Mouse (Mus musculus) MEL (cell line): Measurements from ENCODE around the gene 4931406P16Rik.

Source experiments
- BHLHE40 ChIP-seq: IDR thresholded peaks from 2 replicates; pipeline ENCODE4 v1.6.1; 2012; ENCODE audit warnings: low read depth, mild to moderate bottlenecking, inconsistent platforms, low read length, improper control_type of control experiment, borderline replicate concordance
- CTCF ChIP-seq, 3 experiments: IDR thresholded peaks in 2 of 3; conservative IDR thresholded peaks in 1 of 3; 2 replicates each; pipeline ENCODE4 v1.5.1; 2011 to 2012; ENCODE audit warnings: low read length in 3 of 3, low read depth in 2 of 3, mild to moderate bottlenecking in 2 of 3, improper control_type of control experiment in 1 of 3, inconsistent platforms in 1 of 3, mixed read lengths in 1 of 3, moderate library complexity in 1 of 3; ENCODE audit not compliant: control insufficient read depth in 1 of 3, insufficient read depth in 1 of 3, poor library complexity in 1 of 3, severe bottlenecking in 1 of 3
- GABPA ChIP-seq: IDR thresholded peaks from 2 replicates; pipeline ENCODE4 v1.6.1; 2012; ENCODE audit warnings: low read depth, mild to moderate bottlenecking, inconsistent platforms, low read length, improper control_type of control experiment, moderate library complexity
- GATA1 ChIP-seq: IDR thresholded peaks from 2 replicates; pipeline ENCODE4 v1.6.1; 2011; ENCODE audit warnings: low read depth, low read length, improper control_type of control experiment
- MAX ChIP-seq: IDR thresholded peaks from 2 replicates; pipeline ENCODE4 v1.6.1; 2011; ENCODE audit warnings: low read length, improper control_type of control experiment
- MXI1 ChIP-seq: IDR thresholded peaks from 2 replicates; pipeline ENCODE4 v1.6.1; 2011; ENCODE audit warnings: mild to moderate bottlenecking, low read depth, low read length, improper control_type of control experiment
- NRF1 ChIP-seq: IDR thresholded peaks from 2 replicates; pipeline ENCODE4 v1.6.1; 2014; ENCODE audit warnings: low read depth, mild to moderate bottlenecking, inconsistent platforms, low read length, improper control_type of control experiment, moderate library complexity; ENCODE audit not compliant: poor library complexity, insufficient read depth, severe bottlenecking
- POLR2A ChIP-seq, 2 experiments: IDR thresholded peaks; 2 replicates each; pipeline ENCODE4 v1.6.1; 2011 to 2012; ENCODE audit warnings: low read length in 2 of 2, mild to moderate bottlenecking in 2 of 2, control low read depth in 1 of 2, improper control_type of control experiment in 1 of 2, low read depth in 1 of 2, moderate library complexity in 1 of 2; ENCODE audit not compliant: control insufficient read depth in 1 of 2, insufficient read depth in 1 of 2, poor library complexity in 1 of 2
- POLR2AphosphoS5 ChIP-seq: IDR thresholded peaks from 2 replicates; pipeline ENCODE4 v1.6.1; 2012; ENCODE audit warnings: low read depth, borderline replicate concordance, mild to moderate bottlenecking, inconsistent platforms, low read length, moderate library complexity, mixed read lengths
- UBTF ChIP-seq: IDR thresholded peaks from 2 replicates; pipeline ENCODE4 v1.6.1; 2012; ENCODE audit warnings: low read depth, mild to moderate bottlenecking, inconsistent platforms, low read length, improper control_type of control experiment, moderate library complexity, borderline replicate concordance; ENCODE audit not compliant: insufficient read depth
- ZC3H11A ChIP-seq: IDR thresholded peaks from 2 replicates; pipeline ENCODE4 v1.6.1; 2012; ENCODE audit warnings: low read depth, mild to moderate bottlenecking, inconsistent platforms, low read length, improper control_type of control experiment

- TF ChIP-seq MAX (no peak), MXI1 (no peak), UBTF (no peak), ZC3H11A (no peak), CTCF (IDR thresholded peaks at IDR 0.05 in 2 of 3, conservative IDR thresholded peaks at IDR 0.05 in 1 of 3; ENCODE audit: control insufficient read depth in 1 of 3, insufficient read depth in 1 of 3, low read depth in 2 of 3, low read length in 3 of 3, poor library complexity in 1 of 3, severe bottlenecking in 1 of 3) (no peak), GABPA (no peak), BHLHE40 (no peak), GATA1 (no peak), POLR2AphosphoS5 (no peak), POLR2A (IDR thresholded peaks at IDR 0.05; ENCODE audit: control insufficient read depth in 1 of 2, insufficient read depth in 1 of 2, low read depth in 1 of 2, low read length in 2 of 2, poor library complexity in 1 of 2) (no peak), NRF1 (no peak)
These were observed 77.7 kb downstream of the 4931406P16Rik start for GRCm38 (mm10) chr7:34235602-34236001.
